Mouse (Mus musculus) spleen, adult 2 months (tissue): ENCODE measurements around the gene Vwa5b1. TPM values are rescaled to one million over a fixed set of nuclear protein-coding genes. Genes with fewer than 3 reads are reported as not detected.

Source experiments
- DNase-seq, 2 experiments: peaks; one replicate each; pipeline versions ENCODE4 v3.0.0 to v3.0.0-alpha.2; 2012 to 2021; ENCODE audit warnings: low spot score in 2 of 2, low read depth in 1 of 2
- H3K27ac ChIP-seq: fragments of 200-500 bp; 2 replicates; pipeline ENCODE4 v1.5.1; 2012; ENCODE audit warnings: low read length, inconsistent platforms; ENCODE audit not compliant: insufficient read depth
- H3K27me3 ChIP-seq: fragments of 200-500 bp; 2 replicates; pipeline ENCODE4 v1.6.1; 2012; ENCODE audit warnings: mild to moderate bottlenecking, moderate library complexity, low read length, inconsistent platforms; ENCODE audit not compliant: control insufficient read depth, insufficient read depth
- H3K36me3 ChIP-seq: fragments of 200-500 bp; 2 replicates; pipeline ENCODE4 v1.6.1; 2012; ENCODE audit warnings: mild to moderate bottlenecking, low read length, inconsistent platforms; ENCODE audit not compliant: control insufficient read depth, insufficient read depth
- H3K4me1 ChIP-seq: fragments of 200-500 bp; 2 replicates; pipeline ENCODE4 v1.6.1; 2011; ENCODE audit warnings: inconsistent platforms; ENCODE audit not compliant: control insufficient read depth, insufficient read depth, insufficient read length
- H3K4me3 ChIP-seq: fragments of 200-500 bp; 2 replicates; pipeline ENCODE4 v1.5.1; 2011; ENCODE audit warnings: mild to moderate bottlenecking, inconsistent platforms; ENCODE audit not compliant: insufficient read depth, insufficient read length; ENCODE audit errors: extremely low read depth
- CTCF ChIP-seq: fragments of 200-500 bp; IDR thresholded peaks from 2 replicates; pipeline ENCODE4 v1.5.1; 2011; ENCODE audit warnings: mild to moderate bottlenecking, inconsistent platforms; ENCODE audit not compliant: insufficient read depth, insufficient read length, insufficient replicate concordance; ENCODE audit errors: extremely low read depth
- POLR2A ChIP-seq: fragments of 200-500 bp; IDR thresholded peaks from 2 replicates; pipeline ENCODE4 v1.6.1; 2011; ENCODE audit warnings: low read depth, low read length, inconsistent platforms
- WGBS: fragments of 180-500 bp; shearing (Covaris S2); methylation state at CpG from one replicate; pipeline ENCODE4 v1.1.7; 2018; 5-methylcytosine and 5-hydroxymethylcytosine counted together
- polyA plus RNA-seq: library from polyadenylated mRNA; depleted of rRNA; stranded (reverse); fragments of >200 nt; gene quantifications from 2 replicates; pipeline ENCODE4 v1.2.3, GENCODE M21; 2012

The Vwa5b1 gene
- polyA plus RNA-seq, 1 experiment, result not detected

- no peaks in the 10 kb centered on the region for H3K4me1 ChIP-seq
- DNase-seq, result no peak
- H3K36me3 ChIP-seq, result no peaks in the 10 kb centered on the region
- no peak overlapping the region for H3K4me3 ChIP-seq
- no peak overlapping the region for H3K27ac ChIP-seq
- H3K27me3 ChIP-seq, result no peaks in the 10 kb centered on the region
- TF ChIP-seq POLR2A (no peak), CTCF (no peak)
- WGBS, result 80% methylated on average over 11 of the region's 11 CpGs
Measured at GRCm38 (mm10) chr4:138670093-138670889, 34.6 kb upstream of the Vwa5b1 start.

- DNase-seq, result no peak
- Histone ChIP-seq H3K4me1 (no peaks in the 10 kb centered on the region), H3K27me3 (no peaks in the 10 kb centered on the region), H3K4me3 (no peak overlapping the region), H3K36me3 (no peaks in the 10 kb centered on the region), H3K27ac (no peak overlapping the region)
- no peak for TF ChIP-seq POLR2A
- no peak for TF ChIP-seq CTCF
- WGBS, result 58% methylated on average over 10 of the region's 10 CpGs
Measured at GRCm38 (mm10) chr4:138666521-138666920, 30.8 kb upstream of the Vwa5b1 start.

GRCm38 (mm10) chr4:138659936-138660602, 24.4 kb upstream of the Vwa5b1 start:
- no peak overlapping the region for H3K27ac ChIP-seq
- TF ChIP-seq CTCF (no peak), POLR2A (no peak)
- no peak for DNase-seq
- H3K27me3 ChIP-seq, result no peaks in the 10 kb centered on the region
- WGBS, result 85% methylated on average over 11 of the region's 11 CpGs
- no peaks in the 10 kb centered on the region for H3K36me3 ChIP-seq
- no peaks in the 10 kb centered on the region for H3K4me1 ChIP-seq
- H3K4me3 ChIP-seq, result no peak overlapping the region

- Histone ChIP-seq H3K27ac (no peak overlapping the region), H3K36me3 (no peaks in the 10 kb centered on the region), H3K4me1 (no peaks in the 10 kb centered on the region), H3K4me3 (no peak overlapping the region), H3K27me3 (no peaks in the 10 kb centered on the region)
- WGBS, result 29% methylated on average over 6 of the region's 6 CpGs
- TF ChIP-seq POLR2A (no peak), CTCF (no peak)
- no peak for DNase-seq
Measured at GRCm38 (mm10) chr4:138653056-138653455, 17.4 kb upstream of the Vwa5b1 start.

- 89% methylated on average over 4 of the region's 4 CpGs for WGBS
- DNase-seq, result no peak
- H3K27me3 ChIP-seq, result no peaks in the 10 kb centered on the region
- no peaks in the 10 kb centered on the region for H3K4me1 ChIP-seq
- no peak overlapping the region for H3K4me3 ChIP-seq
- H3K36me3 ChIP-seq, result no peaks in the 10 kb centered on the region
- H3K27ac ChIP-seq, result no peak overlapping the region
- TF ChIP-seq POLR2A (no peak), CTCF (no peak)
Measured at GRCm38 (mm10) chr4:138651881-138652280, 16.2 kb upstream of the Vwa5b1 start.

GRCm38 (mm10) chr4:138648096-138648635, 12.5 kb upstream of the Vwa5b1 start:
- DNase-seq, result no peak
- 82% methylated on average over 3 of the region's 3 CpGs for WGBS
- TF ChIP-seq POLR2A, result no peak
- no peak for TF ChIP-seq CTCF
- Histone ChIP-seq H3K4me3 (no peak overlapping the region), H3K27ac (no peak overlapping the region), H3K27me3 (no peaks in the 10 kb centered on the region), H3K36me3 (no peaks in the 10 kb centered on the region), H3K4me1 (no peaks in the 10 kb centered on the region)
